Mouse (Mus musculus) thymus, adult 2 months (tissue): ENCODE data around the gene Rnf31. TPM values are rescaled to one million over a fixed set of nuclear protein-coding genes. Genes with fewer than 3 reads are reported as not detected.
A peak's percentile ranks its signal among the peaks of the same experiment; 100 is the strongest.

ENCODE experiments used
- DNase-seq: peaks from one replicate; pipeline ENCODE4 v3.0.0; 2021
- H3K27ac ChIP-seq: fragments of 200-500 bp; 2 replicates; pipeline ENCODE4 v1.5.1; 2012; ENCODE audit warnings: low read length, control low read depth; ENCODE audit not compliant: control insufficient read depth, insufficient read depth
- H3K27me3 ChIP-seq: fragments of 200-500 bp; 2 replicates; pipeline ENCODE4 v1.6.1; 2012; ENCODE audit warnings: mild to moderate bottlenecking, low read length, moderate library complexity, mixed read lengths; ENCODE audit not compliant: control insufficient read depth, insufficient read depth
- H3K36me3 ChIP-seq: fragments of 200-500 bp; 2 replicates; pipeline ENCODE4 v1.6.1; 2012; ENCODE audit warnings: mild to moderate bottlenecking, low read length, moderate library complexity; ENCODE audit not compliant: control insufficient read depth, insufficient read depth
- H3K4me1 ChIP-seq: fragments of 200-500 bp; replicated peaks from 2 replicates; pipeline ENCODE4 v1.6.1; 2012; ENCODE audit warnings: low read length; ENCODE audit not compliant: control insufficient read depth, insufficient read depth
- H3K4me3 ChIP-seq: fragments of 200-500 bp; 2 replicates; pipeline ENCODE4 v1.5.1; 2012; ENCODE audit warnings: mild to moderate bottlenecking, low read length, control low read depth, moderate library complexity; ENCODE audit not compliant: control insufficient read depth, insufficient read depth
- CTCF ChIP-seq: fragments of 200-500 bp; IDR thresholded peaks from 2 replicates; pipeline ENCODE4 v1.5.1; 2012; ENCODE audit warnings: mild to moderate bottlenecking, control low read depth, low read length, moderate library complexity, borderline replicate concordance; ENCODE audit not compliant: control insufficient read depth, poor library complexity, insufficient read depth; ENCODE audit errors: extremely low read depth
- POLR2A ChIP-seq: fragments of 200-500 bp; IDR thresholded peaks from 2 replicates; pipeline ENCODE4 v1.6.1; 2012; ENCODE audit warnings: mild to moderate bottlenecking, low read length, control low read depth, moderate library complexity; ENCODE audit not compliant: control insufficient read depth, poor library complexity, insufficient read depth; ENCODE audit errors: extremely low read depth
- WGBS: fragments of 180-500 bp; shearing (Covaris S2); methylation state at CpG from one replicate; pipeline ENCODE4 v1.1.7; 2018; 5-methylcytosine and 5-hydroxymethylcytosine counted together
- polyA plus RNA-seq: library from polyadenylated mRNA; depleted of rRNA; stranded (reverse); fragments of >200 nt; gene quantifications from 2 replicates; pipeline ENCODE4 v1.2.3, GENCODE M21; 2012

Gene Rnf31
- polyA plus RNA-seq, 1 experiment, result 84.0 TPM

DNA sequence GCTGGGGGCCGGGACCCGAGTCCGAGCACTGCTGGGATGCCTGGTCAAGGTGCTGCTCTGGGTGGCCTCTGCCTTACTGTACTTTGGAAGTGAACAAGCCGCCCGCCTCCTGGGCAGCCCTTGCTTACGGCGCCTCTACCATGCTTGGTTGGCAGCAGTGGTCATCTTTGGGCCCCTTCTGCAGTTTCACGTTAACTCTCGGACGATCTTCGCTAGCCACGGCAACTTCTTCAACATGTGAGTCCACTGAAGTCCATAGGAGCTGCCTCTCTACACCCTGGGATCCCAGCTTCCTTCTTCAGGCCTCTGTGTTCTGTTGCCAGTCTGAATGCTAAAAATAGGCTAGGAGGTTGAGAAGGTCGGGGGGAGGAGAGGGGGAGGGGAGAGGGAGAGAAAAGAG lies 15.8 kb upstream of the Rnf31 start:
- TF ChIP-seq CTCF (no peak), POLR2A (no peak)
- H3K27me3 ChIP-seq, result no peaks in the 10 kb centered on the region
- WGBS, result 83% methylated on average over 13 of the region's 13 CpGs
- no peak overlapping the region for H3K27ac ChIP-seq
- no peak for DNase-seq
- H3K4me1 ChIP-seq, result peaks cover 16% of the 10 kb centered on the region; the same call in 1 of the 2 replicates
- H3K4me3 ChIP-seq, result no peak overlapping the region
- H3K36me3 ChIP-seq, result peaks cover 5% of the 10 kb centered on the region; the same call in 1 of the 2 replicates

GRCm38 (mm10) chr14:55576376-55576775 lies 15.1 kb upstream of the Rnf31 start:
- no peak for DNase-seq
- H3K4me1 ChIP-seq, result peaks cover 16% of the 10 kb centered on the region; the same call in 1 of the 2 replicates
- no peak overlapping the region for H3K27ac ChIP-seq
- TF ChIP-seq POLR2A (no peak), CTCF (no peak)
- peaks cover 11% of the 10 kb centered on the region; the same call in 1 of the 2 replicates for H3K36me3 ChIP-seq
- no peaks in the 10 kb centered on the region for H3K27me3 ChIP-seq
- WGBS, result 53% methylated on average over 16 of the region's 16 CpGs
- no peak overlapping the region for H3K4me3 ChIP-seq

- DNase-seq, result peak; percentile 85
- Histone ChIP-seq H3K27me3 (no peaks in the 10 kb centered on the region), H3K4me3 (peak within 1 kb of the TSS; percentile 69), H3K27ac (peak within 1 kb of the TSS; percentile 20; the same call in 1 of the 2 replicates), H3K36me3 (peaks cover 11% of the 10 kb centered on the region; the same call in 1 of the 2 replicates), H3K4me1 (peaks cover 16% of the 10 kb centered on the region; the same call in 1 of the 2 replicates)
- WGBS, result 1% methylated on average over 31 of the region's 32 CpGs
- TF ChIP-seq POLR2A (0 out of 2 replicates have a peak, but pooled peaks have one; percentile 45), CTCF (no peak)
Measured at GRCm38 (mm10) chr14:55577871-55578667, 13.4 kb upstream of the Rnf31 start, which contains the start of gene Psme1. Gene Psme1 (plus strand): TSS chr14:55578123.

- Histone ChIP-seq H3K27me3 (no peaks in the 10 kb centered on the region), H3K4me1 (peaks cover 16% of the 10 kb centered on the region; the same call in 1 of the 2 replicates), H3K36me3 (peaks cover 11% of the 10 kb centered on the region; the same call in 1 of the 2 replicates), H3K4me3 (peak overlapping the region; percentile 69), H3K27ac (peak overlapping the region; percentile 20; the same call in 1 of the 2 replicates)
- TF ChIP-seq CTCF (no peak; the same call in 1 of the 2 replicates), POLR2A (no peak)
- WGBS, result 11% methylated on average over 6 of the region's 6 CpGs
- no peak for DNase-seq
Measured at GRCm38 (mm10) chr14:55578668-55579269, 12.7 kb upstream of the Rnf31 start.

DNA sequence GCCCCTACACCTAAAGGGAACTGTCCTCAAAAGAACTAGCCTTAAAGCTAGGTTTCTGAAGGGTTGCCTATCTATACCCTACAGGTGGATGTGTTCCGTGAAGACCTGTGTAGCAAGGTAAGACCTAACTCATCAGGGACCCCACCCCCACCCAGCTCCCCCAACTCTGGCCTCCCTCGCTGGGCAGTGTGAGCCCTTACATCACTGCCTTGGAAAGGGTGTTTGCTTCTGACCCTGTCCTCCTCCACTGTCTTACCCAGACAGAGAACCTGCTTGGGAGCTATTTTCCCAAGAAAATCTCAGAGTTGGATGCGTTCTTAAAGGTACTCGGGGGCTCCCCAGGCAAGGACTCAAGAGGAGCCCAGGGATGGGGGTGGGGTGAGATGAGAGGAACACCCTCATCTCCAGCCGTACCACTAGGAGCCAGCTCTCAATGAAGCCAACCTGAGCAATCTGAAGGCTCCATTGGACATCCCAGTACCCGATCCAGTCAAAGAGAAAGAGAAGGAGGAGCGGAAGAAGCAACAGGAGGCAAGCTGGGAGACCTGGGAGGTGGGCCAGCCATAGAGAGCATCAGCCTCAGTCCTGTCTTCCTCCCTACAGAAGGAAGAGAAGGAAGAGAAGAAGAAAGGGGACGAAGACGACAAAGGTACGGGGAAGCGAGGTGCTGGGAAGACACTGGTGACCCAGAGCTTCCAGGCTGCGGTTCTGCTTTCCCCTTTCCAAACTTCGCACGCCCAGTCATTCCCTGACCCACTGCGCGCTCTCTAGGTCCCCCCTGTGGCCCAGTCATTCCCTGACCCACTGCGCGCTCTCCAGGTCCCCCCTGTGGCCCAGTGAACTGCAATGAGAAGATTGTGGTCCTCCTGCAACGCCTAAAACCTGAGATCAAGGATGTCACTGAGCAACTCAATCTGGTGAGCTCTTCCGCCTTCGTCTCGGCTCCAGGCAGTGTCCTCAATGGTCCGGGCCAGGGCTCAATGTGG lies 11.7 kb upstream of the Rnf31 start:
- WGBS, result 95% methylated on average over 23 of the region's 23 CpGs
- no peak for DNase-seq
- Histone ChIP-seq H3K4me3 (no peak overlapping the region), H3K27me3 (no peaks in the 10 kb centered on the region), H3K4me1 (peaks cover 20% of the 10 kb centered on the region), H3K36me3 (peaks cover 11% of the 10 kb centered on the region; the same call in 1 of the 2 replicates), H3K27ac (no peak overlapping the region)
- no peak for TF ChIP-seq CTCF
- no peak for TF ChIP-seq POLR2A
